Mouse (Mus musculus): ENCODE measurements at regions not wholly inside any gene's neighbourhood (a gene's known extent, or its start where the extent isn't known, plus 50 kb on each side); places are given as distances from the start of the nearest gene placed in this dataset.
"Not testable (repeated sequence)": the region's sequence is repeated elsewhere in the genome, so short reads cannot be mapped to it uniquely, and the experiment has no call there.

DNA sequence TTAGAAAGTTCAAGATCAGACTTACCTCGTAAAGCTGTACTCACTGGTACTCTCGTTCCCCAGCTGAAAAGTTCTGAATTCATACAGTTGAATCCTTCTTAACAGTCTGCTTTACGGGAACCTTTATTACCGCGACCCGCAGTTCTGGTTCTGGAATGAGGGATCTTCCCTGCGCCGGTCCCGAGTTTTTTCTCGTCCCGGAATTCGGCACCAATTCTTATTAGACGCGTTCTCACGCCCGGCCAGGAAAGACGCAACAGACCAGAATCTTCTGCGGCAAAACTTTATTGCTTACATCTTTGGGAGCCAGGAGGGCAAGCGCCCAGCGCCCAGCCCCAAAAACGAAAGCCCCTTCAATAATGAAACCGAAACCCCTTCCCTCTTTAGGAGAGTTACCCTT is 423.4 kb downstream of the Tox3 start:
- not testable (repeated sequence) for TF ChIP-seq CTCF (IDR thresholded peaks at IDR 0.05); POLR2A (IDR thresholded peaks at IDR 0.05; ENCODE audit: insufficient read depth, low read depth, low read length); EP300 (IDR thresholded peaks at IDR 0.05; ENCODE audit: insufficient read depth, low read depth, low read length)
